Mouse (Mus musculus) ovary, adult 18-20 months (tissue): ENCODE measurements around the gene Prpf19.

ENCODE experiments used
- DNase-seq: peaks from one replicate; pipeline ENCODE4 v3.0.0; 2022; ENCODE audit warnings: low spot score, mixed read lengths

Prpf19 gene

DNA sequence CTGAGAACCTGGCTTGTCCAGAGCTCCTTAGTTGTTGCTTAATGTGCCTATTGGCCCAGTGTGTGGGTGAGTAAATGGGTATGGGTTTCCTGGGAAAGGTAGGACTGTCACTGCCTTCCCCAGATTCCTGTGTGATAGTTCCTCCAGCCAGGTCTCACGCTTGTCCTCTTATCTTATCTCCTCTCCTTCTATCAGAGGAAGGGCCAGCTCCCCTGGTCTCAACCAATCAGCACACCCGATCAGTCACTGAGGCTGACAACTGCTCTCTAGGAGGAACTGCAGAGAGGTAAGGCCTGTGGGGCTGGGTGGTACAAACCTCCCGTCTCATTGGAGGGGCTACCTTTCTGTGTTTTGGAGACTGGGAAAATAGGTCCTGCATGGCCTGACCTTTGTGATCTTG is 43.7 kb downstream of the Prpf19 start:
- no peak for DNase-seq

DNA sequence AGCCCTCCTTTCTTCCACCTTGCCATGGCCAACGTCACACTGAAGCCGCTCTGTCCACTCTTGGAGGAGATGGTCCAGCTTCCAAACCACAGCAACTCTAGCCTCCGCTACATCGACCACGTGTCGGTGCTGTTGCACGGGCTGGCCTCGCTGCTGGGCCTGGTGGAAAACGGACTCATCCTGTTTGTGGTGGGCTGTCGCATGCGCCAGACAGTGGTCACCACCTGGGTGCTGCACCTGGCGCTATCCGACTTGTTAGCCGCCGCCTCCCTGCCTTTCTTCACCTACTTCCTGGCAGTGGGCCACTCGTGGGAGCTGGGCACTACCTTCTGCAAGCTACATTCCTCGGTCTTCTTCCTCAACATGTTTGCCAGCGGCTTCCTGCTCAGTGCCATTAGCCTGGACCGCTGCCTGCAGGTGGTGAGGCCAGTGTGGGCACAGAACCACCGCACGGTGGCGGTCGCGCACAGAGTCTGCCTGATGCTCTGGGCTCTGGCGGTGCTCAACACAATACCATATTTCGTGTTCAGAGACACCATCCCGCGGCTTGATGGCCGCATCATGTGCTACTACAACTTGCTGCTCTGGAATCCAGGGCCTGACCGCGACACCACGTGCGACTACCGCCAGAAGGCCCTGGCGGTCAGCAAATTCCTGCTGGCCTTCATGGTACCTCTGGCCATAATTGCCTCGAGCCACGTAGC is 45.2 kb downstream of the Prpf19 start:
- DNase-seq = peak; percentile 57

DNA sequence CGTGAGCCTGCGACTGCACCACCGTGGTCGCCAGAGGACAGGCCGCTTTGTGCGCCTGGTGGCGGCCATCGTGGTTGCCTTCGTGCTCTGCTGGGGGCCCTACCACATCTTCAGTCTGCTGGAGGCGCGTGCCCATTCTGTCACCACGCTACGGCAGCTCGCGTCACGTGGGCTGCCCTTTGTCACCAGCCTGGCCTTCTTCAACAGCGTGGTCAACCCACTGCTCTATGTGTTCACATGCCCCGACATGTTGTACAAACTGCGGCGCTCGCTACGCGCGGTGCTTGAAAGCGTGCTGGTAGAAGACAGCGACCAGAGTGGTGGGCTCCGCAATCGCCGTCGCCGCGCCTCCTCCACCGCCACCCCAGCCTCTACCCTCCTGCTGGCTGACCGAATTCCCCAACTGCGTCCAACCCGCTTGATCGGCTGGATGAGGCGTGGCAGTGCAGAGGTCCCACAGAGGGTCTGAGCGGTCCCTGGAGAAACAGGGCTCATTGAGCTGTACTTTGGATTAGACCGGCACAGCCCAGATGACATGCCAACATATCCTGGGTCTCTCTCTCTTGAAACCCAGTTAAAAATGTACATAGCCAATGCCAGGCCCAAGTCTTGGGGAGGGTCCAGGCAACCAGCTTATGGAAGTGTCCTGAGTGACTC is 45.9 kb downstream of the Prpf19 start:
- no peak for DNase-seq

DNA sequence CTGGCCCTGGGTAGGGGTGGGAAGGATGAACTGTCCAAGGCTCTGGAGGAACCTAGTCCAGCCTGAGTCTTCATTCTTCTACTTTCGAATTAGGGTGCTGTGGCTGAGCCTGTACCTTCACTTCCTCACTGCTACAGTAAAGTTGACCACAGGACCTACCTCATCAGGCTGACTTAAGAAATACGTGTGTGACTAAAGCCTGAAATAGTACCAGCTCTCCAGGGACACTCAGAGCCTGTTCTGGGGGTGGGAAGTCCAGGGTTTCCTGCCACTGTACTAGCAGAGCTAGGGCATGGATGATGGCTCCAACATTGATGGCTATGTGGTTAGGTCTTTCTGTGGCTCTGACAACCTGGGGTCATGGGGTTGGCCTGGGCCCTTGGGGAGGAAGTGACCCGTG is 48.9 kb downstream of the Prpf19 start:
- DNase-seq = no peak

DNA sequence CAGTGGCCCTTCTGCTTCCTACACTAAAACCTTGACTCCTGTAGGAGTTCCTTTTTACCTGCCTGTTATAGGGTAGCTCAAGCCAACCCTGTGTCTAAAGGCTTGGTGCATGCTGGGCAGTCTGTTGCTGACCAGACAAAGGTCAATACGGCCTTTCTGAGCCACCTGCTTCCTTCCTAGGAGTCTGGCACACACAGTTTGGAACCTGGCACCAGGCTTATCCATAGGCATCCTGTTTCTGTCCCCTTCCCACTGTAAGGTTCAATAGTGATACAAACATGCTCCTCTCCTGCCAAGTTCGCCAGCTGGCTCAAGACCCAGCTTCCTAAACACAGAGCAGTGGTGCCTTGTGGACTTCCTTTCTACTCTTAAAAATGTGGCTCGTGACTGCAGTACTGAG is 51.5 kb downstream of the Prpf19 start:
- DNase-seq = no peak

DNA sequence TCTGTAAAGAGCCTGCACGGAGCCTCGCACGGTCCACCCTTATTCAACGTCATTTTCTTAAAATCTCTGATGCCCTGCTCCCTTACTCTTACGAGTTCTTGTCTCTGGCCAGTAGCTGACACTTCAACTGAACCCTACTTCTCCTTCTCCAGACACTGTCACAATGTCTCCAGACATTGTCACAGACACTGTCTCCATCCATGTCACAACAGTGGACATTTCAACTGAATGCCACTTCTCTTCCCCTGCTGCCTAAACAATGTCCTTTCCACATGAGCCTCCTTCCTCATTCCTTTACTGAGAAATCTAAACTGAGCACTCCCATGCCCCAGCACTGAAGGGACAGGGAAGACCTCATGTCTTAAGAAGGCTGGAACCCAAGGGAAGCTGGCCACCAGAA is 52.2 kb downstream of the Prpf19 start:
- no peak for DNase-seq

DNA sequence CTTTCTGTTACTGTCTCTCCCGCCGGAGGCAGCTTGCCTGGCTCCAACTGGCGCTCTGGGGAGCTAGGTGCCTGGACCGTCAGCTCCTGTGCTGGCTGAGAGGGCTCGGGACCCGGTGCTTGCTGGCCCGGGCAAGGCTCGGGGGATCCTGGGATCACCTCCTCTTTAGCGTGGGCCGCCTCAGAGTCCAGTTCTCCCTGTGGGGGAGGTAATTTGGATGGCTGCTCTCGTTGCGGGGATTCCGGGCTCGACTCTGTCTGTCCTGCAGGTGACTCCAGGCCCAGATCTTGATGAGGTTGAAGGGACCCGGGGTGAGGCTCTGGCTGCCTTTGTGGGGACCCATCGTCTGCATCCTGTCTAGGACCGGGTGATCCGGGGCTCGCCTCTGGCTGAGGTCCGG is 53.4 kb downstream of the Prpf19 start:
- DNase-seq = no peak

DNA sequence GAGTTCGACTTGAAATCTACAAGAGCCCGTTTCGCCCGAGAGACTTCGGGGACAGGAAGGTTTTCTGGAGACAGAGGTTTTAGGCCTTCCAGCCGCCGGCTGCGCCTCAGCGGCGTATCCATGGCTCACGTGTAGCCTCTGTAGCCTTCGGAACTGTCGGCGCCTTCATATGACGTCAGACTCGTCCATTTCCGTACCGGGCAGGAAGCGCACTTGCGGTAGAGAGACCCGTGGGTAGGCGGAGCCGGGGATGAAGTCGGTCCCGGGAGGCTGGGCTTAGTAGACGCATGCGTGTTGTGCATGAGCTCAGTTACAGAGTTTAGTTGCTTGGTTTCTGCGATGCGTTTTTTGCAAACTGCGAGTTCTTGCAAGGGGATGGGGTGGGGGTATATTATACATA is 54.1 kb downstream of the Prpf19 start, which contains the start of gene Ccdc86:
Gene Ccdc86, minus strand, starts transcription at position 155 of the 400 bp plus-strand sequence.
- peak; percentile 92 for DNase-seq

DNA sequence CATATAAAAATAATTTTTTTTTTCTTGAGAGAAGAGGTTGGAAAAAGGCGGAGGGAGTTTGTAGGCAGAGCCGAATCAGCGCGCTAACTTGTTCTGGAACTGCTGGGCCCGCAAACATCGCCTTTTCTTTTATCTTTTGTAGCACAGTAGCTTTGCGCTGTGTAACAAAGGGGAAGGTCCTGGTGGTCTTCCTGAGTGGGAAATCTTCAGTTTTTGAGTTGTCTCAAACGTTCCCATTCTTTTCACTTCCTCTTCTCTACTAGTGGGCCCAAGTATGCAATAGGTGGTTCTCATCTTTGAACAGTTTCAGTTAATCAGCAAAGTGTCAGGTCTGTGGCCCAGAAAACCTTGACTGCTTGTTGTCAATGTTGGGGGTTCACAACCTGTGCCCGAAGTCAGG is 54.5 kb downstream of the Prpf19 start:
- no peak for DNase-seq

DNA sequence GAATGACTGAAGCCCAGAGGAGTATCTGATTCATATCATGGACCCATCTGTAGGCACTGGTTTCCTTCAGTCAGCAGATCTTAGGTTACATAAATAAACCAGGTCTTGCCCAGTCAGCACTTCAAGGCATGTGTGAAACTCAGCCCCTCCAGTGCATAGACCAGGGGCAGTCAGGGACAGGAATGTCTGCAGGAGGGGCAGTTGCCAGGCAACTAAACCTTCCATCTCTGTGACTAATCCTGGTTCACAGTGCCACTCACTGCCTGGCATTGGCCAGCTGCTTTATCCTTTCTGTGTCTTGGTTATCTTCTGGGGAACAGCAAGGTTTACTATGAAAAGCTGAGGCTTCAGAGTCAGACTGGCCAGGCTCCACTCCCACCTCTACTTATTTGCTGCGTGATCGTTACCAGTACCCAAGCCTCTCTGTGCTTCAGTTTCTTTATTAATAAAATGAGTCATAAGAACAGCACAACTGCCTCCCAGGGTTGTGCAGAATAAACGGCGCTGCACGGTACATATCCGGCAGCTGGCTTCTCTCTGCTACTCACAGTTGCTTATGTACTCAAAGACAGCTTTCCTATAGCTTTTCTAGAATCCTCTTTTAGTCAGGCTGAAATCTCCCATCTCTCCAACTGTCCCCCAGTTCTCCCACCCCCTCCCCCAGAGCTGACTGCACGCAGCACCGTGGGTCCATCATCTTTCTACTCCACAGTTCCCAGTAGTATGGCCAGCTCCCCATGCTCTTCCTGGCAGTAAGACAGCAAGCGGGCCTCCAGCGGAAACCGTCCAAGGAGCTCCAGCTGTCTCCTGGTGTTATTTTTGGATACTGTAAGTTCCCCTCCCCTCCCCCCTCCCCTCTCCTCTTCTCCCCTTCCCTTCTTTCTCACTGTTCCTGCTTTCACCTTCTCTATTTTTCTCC is 57.2 kb downstream of the Prpf19 start:
- no peak for DNase-seq
